Mouse (Mus musculus) liver, adult 2 months (tissue): ENCODE measurements around the gene Ccr7.

ENCODE experiments used
- CTCF ChIP-seq: fragments of 200-500 bp; IDR thresholded peaks from 2 replicates; pipeline ENCODE4 v1.5.1; 2011; ENCODE audit warnings: low read depth, low read length, control low read depth
- POLR2A ChIP-seq: fragments of 200-500 bp; IDR thresholded peaks from 2 replicates; pipeline ENCODE4 v1.6.1; 2011; ENCODE audit warnings: low read length, control low read depth; ENCODE audit not compliant: insufficient read depth; ENCODE audit errors: extremely low read depth

- TF ChIP-seq POLR2A, result no peak
- no peak for TF ChIP-seq CTCF
Measured at GRCm38 (mm10) chr11:99148400-99148799, 6.5 kb downstream of the Ccr7 start.
